Mouse (Mus musculus) lung, postnatal 14 days (tissue): ENCODE measurements around the gene Zfp472.

Experiments
- DNase-seq: peaks from one replicate; pipeline ENCODE4 v3.0.0; 2021

Gene Zfp472

DNA sequence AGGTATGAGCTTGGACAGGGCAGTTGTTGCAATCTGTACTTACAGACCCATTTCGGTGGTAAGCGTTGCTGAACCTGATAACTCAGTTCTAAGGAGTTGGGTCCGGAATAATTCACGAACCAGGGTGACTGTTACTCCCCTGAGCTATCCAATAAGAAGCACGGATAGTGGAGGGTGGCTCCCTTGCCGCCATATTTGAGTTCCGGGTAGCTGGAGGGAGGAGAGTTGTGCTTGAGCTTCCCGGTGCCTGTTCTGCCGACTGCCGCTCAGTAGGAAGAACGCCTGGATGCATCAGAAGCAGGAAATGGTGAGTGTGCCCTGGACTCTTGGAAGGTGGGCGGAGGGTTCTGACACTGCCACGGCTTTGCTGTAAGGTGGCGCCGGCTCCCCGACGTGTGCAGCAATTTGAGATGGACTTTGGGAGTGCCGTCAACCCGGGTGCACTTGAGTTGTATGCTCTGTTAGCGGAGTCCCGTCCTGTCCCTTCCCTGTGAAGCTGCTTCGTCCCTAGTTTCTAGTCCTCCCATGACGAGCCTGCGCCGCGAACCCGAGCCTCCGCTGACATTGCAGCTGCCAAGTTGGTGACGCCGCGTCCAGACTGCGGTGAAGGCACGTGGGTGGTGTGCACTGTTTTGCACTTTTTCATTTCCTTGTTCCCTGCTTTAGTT, at the start of gene Zfp472:
TSS of gene Zfp472 (plus strand) at position 192 of the 668 bp plus-strand sequence.
- peak; percentile 91 for DNase-seq

DNA sequence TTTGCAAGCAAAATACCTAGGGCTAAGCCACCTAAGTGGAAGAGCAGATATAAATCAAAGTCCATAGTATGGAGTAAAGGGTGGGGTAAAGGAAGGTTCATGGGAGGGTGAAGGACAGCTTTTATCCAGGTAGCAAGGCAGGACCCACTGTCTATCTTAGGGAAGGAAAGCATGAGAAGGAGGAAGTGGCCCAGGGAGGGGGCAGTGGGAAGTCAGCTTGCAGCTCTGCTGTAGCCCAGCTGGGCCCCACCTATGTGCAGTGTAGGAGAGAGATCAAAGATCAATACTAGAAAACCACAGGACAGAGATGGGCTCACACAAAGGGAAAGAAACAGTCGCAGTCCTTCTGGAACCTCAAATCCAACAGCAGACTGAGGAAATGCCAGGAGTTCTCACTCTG, 49.5 kb upstream of the Zfp472 start:
- no peak for DNase-seq

DNA sequence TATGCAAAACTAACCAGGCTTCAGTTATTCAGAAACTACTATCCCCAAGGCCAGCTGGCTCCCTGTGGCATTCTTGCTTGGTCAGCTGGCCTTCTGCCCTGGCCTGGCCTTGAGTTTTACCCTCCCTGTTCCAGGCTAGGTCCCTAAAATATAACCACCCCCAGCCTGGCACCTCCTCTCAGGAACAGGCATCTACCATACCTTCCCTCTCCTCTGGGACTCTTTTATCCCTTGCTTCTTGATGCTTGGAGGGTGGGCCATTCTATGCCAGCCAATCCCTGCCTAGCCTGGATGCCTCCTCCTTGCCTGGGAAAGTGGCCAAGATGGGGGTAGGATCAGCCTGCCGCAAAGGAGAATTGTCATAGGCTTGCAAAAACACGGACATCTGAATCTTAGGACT, 48.5 kb upstream of the Zfp472 start, which contains the start of gene Cyp4f14:
TSS of gene Cyp4f14 (minus strand) at position 212 of the 400 bp plus-strand sequence.
- no peak for DNase-seq

DNA sequence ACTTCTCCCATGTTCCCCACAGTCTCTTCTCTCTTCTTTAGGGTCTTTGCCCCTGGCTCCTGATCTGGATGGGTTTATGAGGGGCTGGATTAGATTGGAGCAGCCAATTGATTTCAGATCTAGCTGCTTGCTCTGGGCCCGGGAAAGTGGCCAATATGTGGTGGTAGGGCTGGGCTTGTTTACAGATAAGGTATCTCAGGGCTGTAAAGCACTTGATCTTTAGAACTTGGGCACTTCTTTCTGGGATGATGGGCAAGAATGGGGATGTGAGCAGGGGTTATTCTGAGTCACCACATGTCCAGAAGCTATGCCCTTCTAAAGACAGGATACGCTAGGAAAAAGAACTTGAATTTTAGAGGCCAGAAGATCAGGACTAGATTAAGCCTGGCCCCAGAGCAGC, 46.5 kb upstream of the Zfp472 start:
- DNase-seq: no peak

DNA sequence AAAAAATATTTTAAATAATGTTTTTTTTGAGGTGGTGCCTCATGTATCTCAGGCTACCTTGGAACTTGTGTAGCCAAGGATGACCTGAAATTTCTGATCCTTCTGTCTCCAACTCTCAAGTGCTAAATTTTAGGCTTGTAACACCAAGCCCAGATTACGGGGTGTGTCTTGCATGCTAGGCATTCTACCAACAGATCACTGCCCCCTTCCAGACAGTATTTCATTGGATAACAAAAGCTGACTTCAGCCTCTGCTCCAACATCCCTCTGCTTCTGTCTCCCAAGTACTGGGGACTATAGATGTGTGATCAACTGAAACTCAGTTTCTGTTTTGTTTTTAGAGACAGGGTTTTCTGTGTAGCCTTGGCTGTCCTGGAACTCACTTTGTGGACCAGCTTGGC, 41.9 kb upstream of the Zfp472 start:
- no peak for DNase-seq

DNA sequence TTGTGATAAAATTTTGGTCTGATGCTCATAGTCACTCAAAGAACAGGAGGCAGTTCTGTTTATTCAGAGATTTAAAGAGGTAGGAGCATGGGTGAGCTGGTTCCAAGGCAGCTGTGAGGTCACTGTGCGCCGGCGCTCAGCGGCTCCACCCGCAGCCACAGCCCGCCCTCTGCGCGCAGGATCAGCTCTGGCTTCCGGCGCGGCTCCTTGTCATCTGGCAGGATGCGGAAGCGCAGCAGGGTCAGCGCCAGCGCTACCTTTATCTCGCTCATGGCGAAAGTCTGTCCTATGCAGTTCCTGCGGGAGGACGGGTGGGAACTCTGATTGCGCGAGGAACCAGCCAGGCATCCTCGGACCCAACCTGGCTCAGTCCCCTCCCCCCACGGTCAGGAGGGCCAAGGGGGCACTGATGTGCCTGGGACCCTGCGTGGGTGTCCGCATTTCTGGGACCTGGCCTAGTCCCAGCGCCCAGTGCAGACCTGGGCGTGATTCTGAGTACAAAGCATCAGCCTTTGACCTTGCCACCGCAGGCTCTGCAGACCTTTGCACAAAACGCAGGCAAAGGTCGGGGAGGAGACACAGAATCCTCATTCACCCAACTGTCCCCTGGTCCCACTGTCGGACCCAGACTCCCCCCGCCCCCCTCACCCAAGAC, 40.8 kb upstream of the Zfp472 start:
- DNase-seq: peak; percentile 72

DNA sequence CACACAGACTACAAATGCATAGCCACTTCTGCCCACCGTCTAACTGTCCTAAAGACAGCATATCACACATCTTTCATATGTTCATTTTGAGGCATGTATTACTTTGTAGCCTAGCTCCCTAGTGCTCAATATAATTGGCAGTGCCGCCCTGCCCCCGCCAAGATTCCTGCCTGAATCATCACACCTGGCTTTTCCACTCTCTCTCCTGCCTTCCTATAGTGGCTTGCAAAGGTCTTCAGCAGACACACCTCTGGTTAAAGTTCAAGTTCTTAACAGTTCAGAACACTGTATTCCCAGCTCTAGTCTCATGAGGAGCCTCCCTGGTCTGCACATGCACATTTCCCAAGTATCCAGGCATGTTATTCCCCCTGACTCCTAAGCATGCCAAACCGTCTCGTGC, 37.8 kb upstream of the Zfp472 start:
- no peak for DNase-seq

DNA sequence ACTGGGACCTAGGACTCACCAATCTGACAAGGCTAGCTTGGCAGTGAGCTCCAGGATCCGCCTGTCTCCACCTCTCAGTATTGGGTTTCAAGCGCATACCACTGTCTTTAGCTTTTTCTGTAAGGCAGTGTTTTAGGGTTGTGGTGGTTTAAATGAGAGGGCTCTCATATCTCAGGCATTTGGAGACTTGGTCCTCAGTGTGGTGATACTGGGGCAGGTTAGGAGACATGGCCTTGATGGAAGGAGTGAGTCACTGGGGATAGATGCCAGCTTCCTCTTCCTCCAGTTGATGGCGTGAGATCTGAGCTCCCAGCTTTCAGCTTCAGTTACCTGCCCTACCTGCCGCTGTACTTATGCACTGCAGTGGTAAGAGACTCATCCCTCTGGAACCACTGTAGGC, 25.8 kb upstream of the Zfp472 start:
- DNase-seq: no peak

DNA sequence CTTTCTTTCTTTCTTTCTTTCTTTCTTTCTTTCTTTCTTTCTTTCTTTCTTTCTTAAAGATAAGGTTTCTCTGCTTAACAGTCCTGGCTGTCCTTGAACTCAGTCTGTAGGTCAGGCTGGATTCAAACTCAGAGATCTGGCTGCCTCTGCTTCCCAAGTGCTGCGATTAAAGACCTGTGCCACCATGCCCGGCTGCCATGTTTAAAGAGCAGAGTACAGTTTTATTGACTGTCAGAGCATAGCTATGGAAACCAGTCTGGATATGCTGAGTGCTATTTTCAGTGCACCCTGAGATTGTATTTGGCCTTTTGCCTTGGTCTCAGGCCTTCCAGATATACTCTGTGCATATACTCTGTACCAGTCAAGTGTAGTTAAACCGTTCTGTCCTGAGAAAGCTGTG, 22.0 kb upstream of the Zfp472 start:
- DNase-seq: no peak

DNA sequence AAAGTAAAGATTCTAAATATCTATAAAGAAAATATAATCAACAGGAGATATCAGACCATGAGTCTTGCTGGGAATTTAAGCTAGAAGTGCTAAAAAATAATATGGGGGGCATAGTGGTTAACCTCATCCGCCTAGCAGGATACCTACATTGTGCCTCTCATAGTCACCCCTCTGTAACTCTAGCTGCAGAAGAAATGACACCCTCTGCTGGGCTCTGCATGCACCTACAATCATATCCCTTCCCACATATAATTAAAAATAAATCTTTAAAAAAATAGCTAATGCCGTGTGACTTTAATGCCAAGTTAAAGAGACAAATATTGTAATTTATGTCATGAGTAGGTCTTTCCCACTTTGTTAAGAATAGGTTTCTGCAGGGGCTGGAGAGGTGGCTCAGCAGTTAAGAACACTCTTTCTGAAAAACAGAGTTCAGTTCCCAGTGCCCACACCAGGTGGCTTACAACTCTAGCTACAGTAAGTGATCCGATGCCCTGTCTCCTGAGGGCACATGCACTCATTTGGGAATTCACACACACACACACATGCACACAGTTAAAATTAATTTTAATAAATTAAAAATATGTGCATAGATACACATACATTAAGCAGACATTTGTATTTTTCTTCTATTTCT, 21.1 kb upstream of the Zfp472 start:
- DNase-seq: no peak

DNA sequence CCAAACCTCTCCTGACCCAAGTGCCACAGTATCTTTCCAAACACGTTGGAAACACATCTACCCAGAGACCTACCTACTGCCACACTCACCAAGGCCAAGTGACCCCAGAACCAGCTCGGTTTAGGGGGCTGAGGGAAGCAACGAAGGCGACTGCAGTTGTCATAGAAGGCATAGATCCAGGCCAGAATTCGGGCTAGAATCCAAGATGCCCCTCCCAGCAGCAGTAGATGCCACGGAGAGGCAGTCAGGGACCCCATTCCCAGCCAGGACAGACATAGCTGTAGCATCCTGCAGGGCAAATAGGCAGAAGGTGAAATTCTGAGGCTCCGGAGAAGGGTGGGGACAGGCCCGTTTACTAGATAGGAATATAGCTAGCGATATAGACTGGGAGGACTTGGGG, 18.9 kb upstream of the Zfp472 start:
- peak; percentile 26 for DNase-seq

DNA sequence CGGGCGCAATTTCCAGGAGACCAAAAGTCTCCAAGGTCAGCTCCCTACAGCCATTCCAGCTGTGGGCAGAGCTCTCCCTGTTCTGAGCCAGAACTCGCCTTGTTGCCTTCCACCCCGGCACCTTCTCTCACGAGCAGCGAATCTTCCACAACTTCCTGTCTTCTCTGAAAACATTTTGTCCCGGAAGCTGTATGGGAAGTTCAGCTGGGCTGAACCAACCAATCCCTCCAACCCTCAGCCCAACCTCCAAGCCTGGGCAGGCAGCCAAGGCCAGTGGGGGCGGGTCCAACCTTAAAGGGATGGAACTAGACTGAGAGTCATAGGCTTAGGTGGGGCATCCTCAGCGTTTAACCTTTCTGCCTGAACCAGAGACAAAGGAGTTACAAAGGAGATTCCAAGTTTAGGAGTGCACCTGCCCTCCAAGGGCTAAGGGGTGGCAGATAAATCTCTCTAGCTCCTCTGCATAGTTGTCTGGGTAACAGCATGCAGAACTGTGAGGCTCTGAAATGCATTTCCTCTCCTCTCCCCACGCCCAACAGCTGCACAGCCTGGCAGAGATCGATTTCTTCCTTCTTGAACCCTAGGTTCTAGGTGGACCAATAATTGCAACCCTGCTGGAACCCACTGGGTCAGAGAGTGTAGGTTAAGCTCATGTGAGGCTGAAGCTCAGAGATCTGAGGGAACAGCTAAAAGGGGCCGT, 18.2 kb upstream of the Zfp472 start, which contains the start of gene Cyp4f13:
TSS of gene Cyp4f13 (minus strand) at position 188 of the 700 bp plus-strand sequence.
- DNase-seq: peak; percentile 100

DNA sequence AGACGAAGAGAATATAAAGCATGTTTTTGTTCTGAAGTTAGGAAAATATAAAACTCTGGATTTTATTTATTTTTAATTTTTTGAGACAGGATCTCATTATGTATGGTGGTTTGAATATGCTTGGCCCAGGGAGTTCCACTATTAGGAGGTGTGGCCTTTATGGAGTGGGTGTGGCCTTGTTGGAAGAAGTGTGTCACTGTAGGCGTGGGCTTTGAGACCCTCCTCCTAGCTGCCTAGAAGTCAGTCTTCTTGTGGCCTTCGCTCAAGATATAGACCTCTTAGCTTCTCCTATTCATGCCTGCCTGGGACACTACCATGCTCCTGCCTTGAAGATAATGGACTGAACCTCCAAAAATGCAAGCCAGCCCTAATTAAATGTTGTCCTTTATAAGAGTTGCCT, 15.5 kb upstream of the Zfp472 start:
- no peak for DNase-seq

DNA sequence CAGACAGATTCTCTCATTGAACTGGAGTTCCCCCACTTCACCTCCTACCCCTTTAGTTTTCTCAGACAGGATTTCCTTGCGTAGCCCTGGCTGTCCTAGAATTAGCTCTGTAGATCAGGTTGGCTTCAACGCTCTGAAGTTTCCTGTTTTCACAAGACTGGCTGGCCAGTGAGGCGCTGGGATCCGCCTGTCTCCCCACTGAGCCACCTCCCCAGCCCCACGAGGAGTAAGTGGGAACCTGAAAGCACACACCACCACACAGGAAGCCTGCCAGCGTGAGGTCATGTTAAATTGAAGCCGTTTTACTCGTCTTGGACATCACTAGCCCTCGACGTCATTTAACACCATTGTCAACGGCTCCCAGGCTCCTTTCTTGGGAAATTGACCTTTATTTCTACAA, 14.6 kb upstream of the Zfp472 start:
- no peak for DNase-seq

DNA sequence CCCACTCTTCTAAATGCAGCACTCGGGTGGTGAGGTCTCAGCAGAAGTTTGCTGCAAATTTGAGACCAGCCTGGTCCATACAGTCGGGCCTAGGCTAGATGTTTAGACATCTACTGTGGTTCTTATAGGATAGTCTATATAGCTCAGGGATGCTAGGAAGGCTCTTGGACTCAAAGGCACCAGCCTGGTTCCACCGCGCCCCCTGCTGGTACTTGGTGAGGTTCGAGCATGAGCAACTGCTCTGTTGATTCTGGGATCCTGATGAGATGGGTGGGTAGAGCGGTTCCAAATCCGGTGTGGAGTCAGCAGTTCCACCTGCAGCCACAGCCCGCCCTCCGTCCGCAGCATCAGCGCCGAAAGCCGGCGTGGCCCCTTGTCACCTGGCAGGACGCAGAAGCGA, 14.2 kb upstream of the Zfp472 start:
- peak; percentile 91 for DNase-seq

DNA sequence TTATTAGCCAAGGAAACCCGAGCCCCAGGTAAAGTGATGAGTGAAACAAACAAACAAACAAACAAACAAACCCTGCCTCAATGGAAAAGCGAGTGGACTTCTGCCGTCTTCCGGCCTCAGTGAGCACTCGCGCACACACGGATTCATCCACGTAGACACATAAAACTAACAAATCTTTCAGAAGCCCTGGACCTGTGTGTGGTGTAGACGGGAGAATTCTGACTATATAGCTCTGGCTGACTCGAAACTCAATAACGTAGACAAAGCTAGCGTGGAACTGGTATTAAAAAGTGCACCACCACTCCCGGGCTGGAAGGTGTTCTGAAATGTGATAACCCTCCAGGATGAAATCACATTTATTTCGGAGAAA, 376 bp upstream of the Zfp472 start:
- peak; percentile 15 for DNase-seq

DNA sequence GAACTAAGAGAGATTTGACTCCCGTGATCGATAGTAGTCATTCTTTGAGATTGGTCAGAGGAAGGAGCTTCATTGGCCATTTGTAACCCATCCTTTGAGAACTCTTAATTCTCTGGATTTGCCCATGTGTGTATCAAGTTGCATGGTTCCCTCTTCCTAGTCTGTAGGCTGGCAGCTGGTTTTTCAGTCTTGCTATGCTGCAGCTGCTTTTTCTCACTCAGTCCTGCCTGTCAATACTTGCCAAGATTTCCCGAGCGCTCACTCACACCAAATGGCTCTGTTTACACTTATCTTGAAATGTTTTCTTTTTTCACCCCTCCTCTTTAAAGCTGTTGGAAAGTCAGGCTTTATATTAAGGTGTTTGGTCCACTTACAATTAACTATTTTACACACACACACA, 15.7 kb downstream of the Zfp472 start:
- no peak for DNase-seq

DNA sequence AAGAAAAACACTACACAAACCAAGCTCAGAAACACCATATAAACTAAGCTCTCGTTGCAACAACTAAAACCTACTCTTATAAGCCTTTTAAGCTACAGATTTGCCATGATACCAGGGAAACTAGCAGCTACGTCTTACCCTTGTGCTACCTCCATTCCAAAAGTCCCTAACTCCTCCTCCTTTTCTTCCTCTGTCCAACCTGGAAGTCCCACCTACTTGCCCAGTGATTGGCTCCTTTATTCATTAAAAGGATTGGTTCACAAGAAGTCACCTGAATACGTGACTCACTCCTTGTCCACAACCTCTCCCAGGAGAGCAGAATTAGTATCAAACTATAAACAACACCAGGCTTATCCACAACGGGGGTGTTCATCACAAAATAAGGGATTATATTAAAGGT, 20.7 kb downstream of the Zfp472 start:
- no peak for DNase-seq

DNA sequence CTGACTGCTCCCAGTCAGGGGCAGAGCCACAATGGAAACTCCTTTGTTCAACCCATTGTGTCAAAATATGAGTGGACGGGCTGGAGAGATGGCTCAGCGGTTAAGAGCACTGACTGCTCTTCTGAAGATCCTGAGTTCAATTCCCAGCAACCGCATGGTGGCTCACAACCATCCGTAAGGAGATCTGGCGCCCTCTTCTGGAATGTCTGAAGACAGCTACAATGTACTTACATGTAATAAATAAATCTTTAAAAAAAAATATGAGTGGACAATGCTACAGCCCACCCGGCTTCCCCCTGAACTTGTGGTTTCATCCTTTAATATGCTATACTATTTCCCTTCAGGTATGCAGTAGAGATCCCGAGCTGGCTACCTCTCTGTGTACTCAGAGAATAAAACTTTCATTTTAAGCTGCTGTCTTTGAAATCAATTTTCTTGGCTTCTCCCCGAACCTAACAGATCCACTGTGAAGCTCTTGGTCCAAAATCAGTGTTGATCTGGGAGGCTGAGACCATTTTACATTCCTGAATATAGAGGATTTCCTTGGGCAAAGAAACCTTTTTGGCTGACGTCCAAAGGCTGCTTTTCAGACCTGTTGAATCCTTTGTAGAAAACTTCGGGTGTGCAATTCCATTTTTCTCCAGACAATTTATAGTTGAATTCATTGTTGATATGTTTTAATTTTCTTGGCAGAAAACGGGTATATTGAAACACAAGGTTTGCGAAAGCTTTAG, 26.5 kb downstream of the Zfp472 start:
- DNase-seq: peak; percentile 45

DNA sequence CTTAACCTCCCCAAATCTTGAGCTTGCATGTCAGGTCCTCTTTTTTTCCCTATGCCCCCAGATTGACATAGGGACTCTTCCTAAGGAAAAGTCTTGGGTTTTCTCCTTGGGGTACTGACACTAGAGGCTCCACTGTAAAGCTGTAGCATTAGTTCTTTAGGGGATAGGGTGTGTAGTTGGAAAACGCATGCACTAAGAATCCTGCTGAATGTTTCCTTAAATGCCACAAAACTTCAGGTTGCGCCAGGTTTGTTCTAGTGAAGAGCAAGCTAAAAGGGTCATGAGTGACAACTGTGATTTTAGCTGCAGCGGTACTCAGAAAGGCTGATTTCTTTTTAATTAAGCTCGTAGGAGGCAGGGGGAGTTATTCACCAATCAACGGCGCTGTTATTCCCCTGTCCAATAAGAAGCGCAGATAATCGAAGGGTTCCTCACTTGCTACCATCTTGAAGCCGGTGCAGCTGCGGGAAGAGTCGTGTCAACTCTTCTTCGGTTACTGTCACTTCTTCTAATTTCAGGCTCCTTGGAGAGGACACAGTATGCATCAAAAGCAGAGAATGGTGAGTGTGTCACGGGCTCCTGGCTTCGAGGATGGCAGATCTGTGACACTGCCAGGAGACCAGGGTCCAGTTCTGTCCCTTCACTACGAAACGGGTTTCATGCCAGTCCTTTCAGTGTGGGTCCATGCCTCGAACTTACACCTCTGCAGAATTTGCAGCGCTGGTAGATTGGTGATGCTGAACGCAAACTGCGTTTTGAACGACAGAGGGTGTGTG, 27.3 kb downstream of the Zfp472 start, which contains the start of gene Zfp952:
TSS of gene Zfp952 (plus strand) at position 431 of the 776 bp plus-strand sequence.
- DNase-seq: peak; percentile 87

DNA sequence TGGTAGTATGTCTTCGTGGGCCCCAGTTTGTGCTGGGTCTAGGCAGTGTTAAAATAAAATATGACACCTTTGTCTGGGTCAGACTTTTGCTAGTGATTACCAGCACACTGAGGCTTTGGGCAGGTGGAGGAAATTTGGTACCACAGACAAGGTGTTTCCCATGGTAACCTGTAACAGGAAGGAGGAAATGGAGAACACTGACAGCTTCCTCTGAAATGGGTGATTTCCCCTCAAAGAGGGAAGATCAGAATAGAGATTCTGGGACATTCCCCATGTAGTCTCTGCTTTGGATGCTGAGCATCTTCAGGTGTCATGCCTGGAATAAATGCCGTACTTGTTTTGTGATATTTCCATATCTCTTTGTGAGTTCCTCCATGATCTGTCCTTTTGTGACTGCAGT, 32.9 kb downstream of the Zfp472 start:
- no peak for DNase-seq

DNA sequence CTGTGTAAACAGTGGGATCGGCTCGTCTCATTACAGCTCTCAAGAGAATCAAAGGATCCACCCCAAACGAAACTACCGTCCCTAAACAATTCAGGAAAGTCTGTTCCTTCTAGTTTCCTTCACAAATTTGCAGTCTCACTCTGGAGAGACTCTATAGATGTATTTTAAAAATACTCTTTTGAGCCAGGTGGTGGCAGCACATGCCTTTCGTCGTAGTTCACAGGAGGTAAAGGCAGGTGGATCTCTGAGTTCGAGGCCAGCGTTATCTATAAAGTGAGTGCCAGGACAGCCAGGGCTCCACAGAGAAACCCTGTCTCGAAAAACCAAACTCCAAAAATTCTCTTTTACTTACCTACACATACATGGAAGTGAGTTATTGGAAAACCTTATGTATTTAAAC, 42.7 kb downstream of the Zfp472 start:
- no peak for DNase-seq
